Mouse (Mus musculus) retina, postnatal 7 days (tissue): ENCODE measurements around the gene Pdcd4.

Source experiments
- DNase-seq: peaks from one replicate; pipeline ENCODE4 v3.0.0-alpha.2; 2012; ENCODE audit warnings: low read depth, low spot score

Gene Pdcd4

GRCm38 (mm10) chr19:53892061-53892460, at the start of gene Pdcd4:
TSS of gene Pdcd4 (plus strand) at chr19:53892231.
- no peak for DNase-seq

GRCm38 (mm10) chr19:53843972-53844371, 48.1 kb upstream of the Pdcd4 start:
- DNase-seq = no peak

- no peak for DNase-seq
These were observed 43.6 kb upstream of the Pdcd4 start for GRCm38 (mm10) chr19:53848272-53848995.

- no peak for DNase-seq
These were observed 41.7 kb upstream of the Pdcd4 start for GRCm38 (mm10) chr19:53850166-53850922.

GRCm38 (mm10) chr19:53851352-53851751, 40.7 kb upstream of the Pdcd4 start:
- no peak for DNase-seq

- DNase-seq = no peak
These were observed 40.0 kb upstream of the Pdcd4 start for GRCm38 (mm10) chr19:53851826-53852698.

- peak; percentile 59 for DNase-seq
These were observed 39.2 kb upstream of the Pdcd4 start for GRCm38 (mm10) chr19:53852699-53853451.

GRCm38 (mm10) chr19:53854978-53855377, 37.1 kb upstream of the Pdcd4 start:
- DNase-seq = no peak

GRCm38 (mm10) chr19:53855781-53856180, 36.2 kb upstream of the Pdcd4 start:
- DNase-seq = no peak

GRCm38 (mm10) chr19:53856794-53857193, 35.2 kb upstream of the Pdcd4 start:
- DNase-seq = no peak

- DNase-seq = no peak
These were observed 34.1 kb upstream of the Pdcd4 start for GRCm38 (mm10) chr19:53857962-53858361.

GRCm38 (mm10) chr19:53859149-53859548, 32.9 kb upstream of the Pdcd4 start:
- DNase-seq = no peak

GRCm38 (mm10) chr19:53859593-53859992, 32.4 kb upstream of the Pdcd4 start:
- DNase-seq = no peak

GRCm38 (mm10) chr19:53861346-53861745, 30.7 kb upstream of the Pdcd4 start:
- no peak for DNase-seq

- no peak for DNase-seq
These were observed 29.3 kb upstream of the Pdcd4 start for GRCm38 (mm10) chr19:53862573-53863246.

GRCm38 (mm10) chr19:53867238-53867637, 24.8 kb upstream of the Pdcd4 start:
- DNase-seq = no peak

- no peak for DNase-seq
These were observed 23.9 kb upstream of the Pdcd4 start for GRCm38 (mm10) chr19:53868125-53868524.

GRCm38 (mm10) chr19:53868796-53869195, 23.2 kb upstream of the Pdcd4 start:
- no peak for DNase-seq

- DNase-seq = no peak
These were observed 22.3 kb upstream of the Pdcd4 start for GRCm38 (mm10) chr19:53869427-53870385.

GRCm38 (mm10) chr19:53870568-53870967, 21.5 kb upstream of the Pdcd4 start:
- DNase-seq = no peak
